Mouse (Mus musculus) lung, postnatal 0 days (tissue): Measurements from ENCODE around the gene Dpp6. TPM values are rescaled to one million over a fixed set of nuclear protein-coding genes. Genes with fewer than 3 reads are reported as not detected.

Source experiments
- ATAC-seq: fragments of 200-750 bp; cut with Nextera tagmentation; 2 replicates; pipeline ENCODE4 v1.8.0; 2017; ENCODE audit warnings: moderate library complexity
- DNase-seq: peaks from one replicate; pipeline ENCODE4 v3.0.0-alpha.2; 2016; ENCODE audit warnings: low spot score
- H3K27ac ChIP-seq: fragments of 300-500 bp; sonication (generic); 2 replicates; pipeline ENCODE4 v1.5.1; 2014; ENCODE audit warnings: antibody characterized with exemption, mild to moderate bottlenecking, low read length, mixed read lengths
- H3K27me3 ChIP-seq: fragments of 300-500 bp; sonication (generic); replicated peaks from 2 replicates; pipeline ENCODE4 v1.6.1; 2014; ENCODE audit warnings: low read length, mixed read lengths; ENCODE audit not compliant: insufficient read depth
- H3K36me3 ChIP-seq: fragments of 300-500 bp; sonication (generic); 2 replicates; pipeline ENCODE4 v1.6.1; 2014; ENCODE audit warnings: low read length, mixed read lengths; ENCODE audit not compliant: insufficient read depth
- H3K4me1 ChIP-seq: fragments of 300-500 bp; sonication (generic); 2 replicates; pipeline ENCODE4 v1.6.1; 2014; ENCODE audit warnings: antibody characterized with exemption, low read depth, low read length, mixed read lengths; ENCODE audit not compliant: insufficient read depth
- H3K4me2 ChIP-seq: fragments of 300-500 bp; sonication (generic); replicated peaks from 2 replicates; pipeline ENCODE4 v1.6.1; 2014; ENCODE audit warnings: low read depth, mild to moderate bottlenecking, low read length, moderate library complexity, mixed read lengths
- H3K4me3 ChIP-seq: fragments of 300-500 bp; sonication (generic); 2 replicates; pipeline ENCODE4 v1.5.1; 2014; ENCODE audit warnings: low read depth, low read length
- H3K9ac ChIP-seq: fragments of 300-500 bp; sonication (generic); replicated peaks from 2 replicates; pipeline ENCODE4 v1.6.1; 2014; ENCODE audit warnings: low read depth, mild to moderate bottlenecking
- H3K9me3 ChIP-seq: fragments of 300-500 bp; sonication (generic); 2 replicates; pipeline ENCODE4 v1.6.1; 2016; ENCODE audit warnings: low read length, mixed read lengths
- CTCF ChIP-seq: IDR thresholded peaks from 2 replicates; pipeline ENCODE4 v1.5.1; 2016; ENCODE audit warnings: antibody characterized with exemption, mild to moderate bottlenecking
- EP300 ChIP-seq: IDR thresholded peaks from 2 replicates; pipeline ENCODE4 v1.6.1; 2016; ENCODE audit warnings: antibody characterized with exemption, mild to moderate bottlenecking, control low read depth
- WGBS: fragments of 180-500 bp; shearing (Covaris S2); extraction: QIAGEN DNeasy Blood & Tissue Kit; methylation state at CpG from one replicate; pipeline ENCODE4 v1.1.7; 2014; 5-methylcytosine and 5-hydroxymethylcytosine counted together
- polyA plus RNA-seq: library from polyadenylated mRNA; unstranded; fragments of >200 nt; fragmentation: Nextera tagmentation; extraction: Ambion mirVana; gene quantifications from 2 replicates; pipeline ENCODE4 v1.2.1, GENCODE M21; 2015

Gene Dpp6
- polyA plus RNA-seq, 1 experiment from 2014 or later: 0.05 TPM

DNA sequence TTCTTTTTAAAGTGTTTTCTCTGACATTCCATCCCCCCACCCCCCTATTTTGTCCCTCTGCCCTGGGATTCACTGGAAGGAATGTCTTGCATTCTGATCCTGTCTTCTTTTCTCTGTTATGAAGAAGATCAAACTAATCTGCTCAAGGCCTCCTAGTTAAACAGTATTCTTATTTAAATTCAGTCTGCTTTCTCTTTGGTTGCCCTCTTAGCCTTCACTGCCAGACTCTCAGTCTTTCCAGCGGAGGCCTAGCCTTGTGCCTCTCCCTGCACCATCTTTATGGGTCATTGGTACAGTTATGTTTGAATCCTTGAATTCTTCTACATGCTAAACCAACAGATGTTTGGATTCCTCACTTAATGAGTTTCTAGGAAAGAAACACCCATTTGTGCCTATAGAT lies 211.6 kb downstream of the Dpp6 start:
- WGBS: 61% methylated on average over 1 of the region's 1 CpGs
- H3K4me1 ChIP-seq: no peaks in the 10 kb centered on the region
- TF ChIP-seq CTCF: no peak
- TF ChIP-seq EP300: no peak
- H3K4me3 ChIP-seq: no peak overlapping the region
- H3K9me3 ChIP-seq: no peaks in the 10 kb centered on the region
- no peak for ATAC-seq
- no peak overlapping the region for H3K9ac ChIP-seq
- H3K27ac ChIP-seq: no peak overlapping the region
- no peaks in the 10 kb centered on the region for H3K36me3 ChIP-seq
- no peak for DNase-seq
- no peaks in the 10 kb centered on the region for H3K27me3 ChIP-seq
- no peak overlapping the region for H3K4me2 ChIP-seq

DNA sequence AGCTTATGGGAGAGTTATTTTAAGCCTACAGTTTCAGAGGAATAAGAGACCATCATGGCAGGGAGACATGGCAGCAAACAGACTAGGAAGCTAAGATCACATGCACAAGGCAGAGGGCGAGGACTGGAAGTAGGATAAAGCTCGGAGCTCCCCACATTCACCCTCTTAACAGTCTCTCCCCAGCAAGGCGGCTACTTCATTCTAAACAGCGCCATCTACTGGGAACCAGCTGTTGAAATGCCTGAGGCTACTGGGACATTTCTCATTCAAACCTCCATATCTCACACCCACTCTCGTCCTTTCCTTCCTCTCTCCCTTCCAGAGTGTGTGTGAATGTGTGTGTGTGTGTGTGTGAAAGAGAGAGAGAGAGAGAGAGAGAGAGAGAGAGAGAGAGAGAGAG lies 212.8 kb downstream of the Dpp6 start:
- Histone ChIP-seq H3K4me2 (no peak overlapping the region), H3K27ac (no peak overlapping the region), H3K4me1 (no peaks in the 10 kb centered on the region), H3K27me3 (no peaks in the 10 kb centered on the region), H3K9me3 (no peaks in the 10 kb centered on the region), H3K9ac (no peak overlapping the region), H3K36me3 (no peaks in the 10 kb centered on the region), H3K4me3 (no peak overlapping the region)
- ATAC-seq (no peak), DNase-seq (no peak)
- no peak for TF ChIP-seq EP300
- TF ChIP-seq CTCF: peak; percentile 22; the same call in 1 of the 2 replicates
- WGBS: 7% methylated on average over 5 of the region's 5 CpGs

DNA sequence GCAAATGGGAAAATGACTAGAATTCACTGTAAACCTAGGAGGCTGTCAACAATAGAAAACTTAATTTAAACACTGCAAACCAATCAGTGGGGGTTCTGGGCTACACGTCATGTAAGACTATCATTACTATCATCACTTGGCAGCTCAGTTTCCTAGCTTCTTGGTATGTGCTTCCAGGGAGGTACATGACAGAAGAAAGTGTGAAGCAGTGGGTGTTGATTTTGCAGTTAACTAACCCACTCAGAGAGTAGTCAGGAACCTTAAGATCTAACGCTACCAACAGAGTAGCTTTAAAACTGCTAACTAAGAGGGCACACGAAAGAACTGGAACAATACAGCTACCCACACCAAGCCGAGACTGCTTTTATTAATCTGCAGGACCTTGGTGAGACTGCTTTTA lies 217.9 kb downstream of the Dpp6 start:
- H3K9ac ChIP-seq: no peak overlapping the region
- DNase-seq (no peak), ATAC-seq (no peak)
- H3K36me3 ChIP-seq: no peaks in the 10 kb centered on the region
- TF ChIP-seq EP300 (no peak), CTCF (no peak)
- no peaks in the 10 kb centered on the region for H3K4me1 ChIP-seq
- H3K27me3 ChIP-seq: no peaks in the 10 kb centered on the region
- H3K9me3 ChIP-seq: no peaks in the 10 kb centered on the region
- H3K4me2 ChIP-seq: no peak overlapping the region
- WGBS: 66% methylated on average over 4 of the region's 4 CpGs
- no peak overlapping the region for H3K4me3 ChIP-seq
- H3K27ac ChIP-seq: no peak overlapping the region

DNA sequence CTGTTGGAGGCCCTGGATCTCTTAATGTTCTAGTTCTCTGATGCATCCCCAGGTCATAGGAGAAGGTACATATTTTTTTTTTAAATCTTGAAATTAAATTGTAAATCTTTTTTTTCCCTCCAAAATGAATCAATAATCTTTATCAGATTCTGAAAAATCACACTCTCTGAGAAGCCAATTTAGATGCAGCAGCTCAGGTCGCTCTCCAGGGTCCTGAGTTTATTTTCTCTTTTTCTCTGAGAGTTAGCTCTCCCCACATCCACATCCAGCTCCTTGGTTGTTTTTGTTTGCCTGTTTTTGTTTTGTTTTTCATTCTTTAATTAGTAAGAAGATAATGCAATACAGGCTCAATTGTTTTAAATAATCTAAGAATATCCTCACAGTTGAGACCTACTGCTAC lies 218.3 kb downstream of the Dpp6 start:
- ATAC-seq (no peak), DNase-seq (no peak)
- 27% methylated on average over 1 of the region's 1 CpGs for WGBS
- H3K4me2 ChIP-seq: no peak overlapping the region
- no peaks in the 10 kb centered on the region for H3K36me3 ChIP-seq
- H3K4me3 ChIP-seq: no peak overlapping the region
- H3K9ac ChIP-seq: no peak overlapping the region
- H3K4me1 ChIP-seq: no peaks in the 10 kb centered on the region
- no peak overlapping the region for H3K27ac ChIP-seq
- no peaks in the 10 kb centered on the region for H3K9me3 ChIP-seq
- no peaks in the 10 kb centered on the region for H3K27me3 ChIP-seq
- no peak for TF ChIP-seq CTCF
- TF ChIP-seq EP300: no peak

GRCm38 (mm10) chr5:27035891-27036290 lies 218.9 kb downstream of the Dpp6 start:
- H3K27me3 ChIP-seq: no peaks in the 10 kb centered on the region
- H3K4me1 ChIP-seq: no peaks in the 10 kb centered on the region
- H3K4me3 ChIP-seq: no peak overlapping the region
- H3K9me3 ChIP-seq: no peaks in the 10 kb centered on the region
- no peak overlapping the region for H3K4me2 ChIP-seq
- H3K27ac ChIP-seq: no peak overlapping the region
- TF ChIP-seq EP300: no peak
- no peak for TF ChIP-seq CTCF
- ATAC-seq (no peak), DNase-seq (no peak)
- WGBS: 22% methylated on average over 2 of the region's 2 CpGs
- no peaks in the 10 kb centered on the region for H3K36me3 ChIP-seq
- H3K9ac ChIP-seq: no peak overlapping the region

DNA sequence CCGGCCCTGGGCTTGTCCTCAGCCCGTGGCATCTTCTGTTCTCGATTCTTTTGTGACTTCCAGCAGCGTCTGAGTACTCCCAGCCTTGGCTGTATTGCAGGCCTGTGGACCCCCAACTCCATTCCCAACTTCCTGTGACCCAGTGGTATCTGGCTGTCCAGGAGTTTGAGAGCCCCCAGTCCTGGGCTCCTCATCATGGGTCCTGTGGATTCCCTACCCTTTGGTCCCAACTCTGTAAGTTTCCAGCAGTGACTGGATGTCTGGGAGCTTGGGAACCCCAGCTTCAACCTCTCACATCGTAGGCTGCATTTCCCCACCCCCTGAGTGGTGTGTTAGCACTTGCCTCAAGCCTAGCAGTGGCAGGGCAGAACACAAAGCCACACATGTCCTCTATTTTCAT lies 220.8 kb downstream of the Dpp6 start:
- no peak overlapping the region for H3K4me2 ChIP-seq
- no peaks in the 10 kb centered on the region for H3K4me1 ChIP-seq
- no peak overlapping the region for H3K9ac ChIP-seq
- DNase-seq (no peak), ATAC-seq (no peak)
- TF ChIP-seq EP300 (no peak), CTCF (no peak)
- H3K36me3 ChIP-seq: no peaks in the 10 kb centered on the region
- H3K9me3 ChIP-seq: no peaks in the 10 kb centered on the region
- H3K27ac ChIP-seq: no peak overlapping the region
- no peak overlapping the region for H3K4me3 ChIP-seq
- 59% methylated on average over 5 of the region's 5 CpGs for WGBS
- H3K27me3 ChIP-seq: no peaks in the 10 kb centered on the region

DNA sequence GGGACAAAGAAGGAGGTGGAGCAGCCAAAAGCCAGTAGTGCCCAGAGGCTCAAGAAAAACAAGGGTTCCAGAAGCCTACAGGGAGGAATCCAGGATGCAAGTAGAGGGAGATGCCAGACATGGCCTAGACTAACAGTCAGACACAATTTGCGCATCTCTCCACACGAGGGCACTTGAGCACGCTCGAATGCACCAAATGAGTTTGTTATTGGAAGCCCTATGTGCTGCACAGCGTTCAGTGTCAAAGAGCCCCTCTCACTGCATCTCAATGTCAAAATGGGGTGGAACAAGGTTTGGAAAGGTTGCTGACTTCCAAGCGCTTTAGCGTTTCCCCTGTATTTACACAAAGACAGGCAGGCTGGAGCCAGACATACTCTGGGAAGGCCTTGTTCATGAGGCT lies 231.2 kb downstream of the Dpp6 start:
- DNase-seq: no peak
- WGBS: 20% methylated on average over 7 of the region's 7 CpGs
- no peak overlapping the region for H3K9ac ChIP-seq
- no peaks in the 10 kb centered on the region; the same call in 1 of the 2 replicates for H3K27me3 ChIP-seq
- H3K36me3 ChIP-seq: no peaks in the 10 kb centered on the region
- H3K4me3 ChIP-seq: no peak overlapping the region
- no peaks in the 10 kb centered on the region for H3K9me3 ChIP-seq
- H3K4me1 ChIP-seq: no peaks in the 10 kb centered on the region
- ATAC-seq: no peak
- no peak overlapping the region for H3K27ac ChIP-seq
- TF ChIP-seq CTCF (no peak), EP300 (no peak)
- H3K4me2 ChIP-seq: no peak overlapping the region
